Mouse (Mus musculus): ENCODE data around the gene Apba1.

DNA sequence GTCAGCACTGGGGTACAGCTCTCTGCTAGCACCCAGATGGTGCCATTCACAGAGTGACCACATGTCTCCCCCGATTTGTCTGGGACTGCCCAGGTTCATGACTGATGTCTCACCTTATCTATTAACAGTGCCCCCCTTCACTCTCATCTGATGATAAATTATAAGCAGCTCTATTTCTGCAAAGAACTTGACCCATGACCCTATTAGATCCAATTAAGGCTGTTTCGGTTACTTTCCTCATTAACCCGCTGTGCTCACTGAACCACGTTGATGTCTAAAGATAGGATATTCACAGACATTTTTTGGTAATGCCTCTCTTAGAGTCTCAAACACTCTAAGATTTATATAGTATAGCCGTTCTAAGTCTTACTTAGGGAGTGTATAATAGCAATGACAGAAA lies 52.3 kb downstream of the Apba1 start:
- TF ChIP-seq CTCF (IDR thresholded peaks at IDR 0.05; ENCODE audit: low read depth) (no peak), EP300 (IDR thresholded peaks at IDR 0.05; ENCODE audit: low read depth) (no peak)

All from liver, embryonic 14.5 days (tissue).